Mouse (Mus musculus) 416B (cell line): Measurements from ENCODE around the gene Chst8.
A peak's percentile ranks its signal among the peaks of the same experiment; 100 is the strongest.

Experiments used
- DNase-seq: peaks from one replicate; pipeline ENCODE4 v3.0.0; 2011; ENCODE audit warnings: low read depth

Gene Chst8

DNA sequence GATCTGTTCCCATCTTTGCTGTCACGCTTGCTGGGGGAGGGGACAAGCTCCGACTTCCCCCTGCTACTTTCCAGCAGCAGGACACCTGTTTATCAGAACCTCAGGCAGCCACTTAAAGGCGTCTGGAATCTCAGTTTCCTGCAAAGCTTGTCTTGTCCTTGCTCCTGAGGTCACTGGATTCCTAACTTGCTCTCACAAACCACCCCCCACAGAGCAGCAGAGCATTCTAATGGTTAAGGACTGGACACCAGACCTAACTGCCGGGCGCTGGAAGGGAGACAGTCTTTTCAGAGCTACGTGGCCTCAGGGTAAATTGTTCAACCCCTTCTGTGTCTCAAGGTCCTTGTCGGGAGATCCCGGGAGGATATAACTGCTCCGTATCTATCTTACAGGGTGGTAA lies 143.2 kb downstream of the Chst8 start:
- no peak for DNase-seq

DNA sequence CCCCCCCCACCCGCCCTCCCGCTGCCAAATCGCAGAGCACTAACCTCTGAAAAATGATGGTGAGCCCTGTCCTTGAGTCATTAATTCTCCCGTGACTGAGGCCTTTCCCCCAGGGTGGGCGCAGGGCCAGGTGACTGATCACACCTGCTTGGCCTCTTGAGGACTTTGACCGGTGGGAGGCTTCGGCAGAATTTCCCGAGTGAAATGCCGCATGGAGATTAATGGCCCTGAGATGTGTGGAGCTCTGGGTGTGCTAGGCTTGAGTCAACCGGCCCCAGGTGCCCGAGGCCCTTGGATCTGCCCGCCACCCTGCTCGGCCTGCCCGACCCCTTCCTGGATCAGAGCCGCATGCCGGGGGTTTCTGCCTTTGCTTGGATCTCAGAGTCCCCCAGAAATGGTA lies 144.6 kb downstream of the Chst8 start:
- DNase-seq: no peak

DNA sequence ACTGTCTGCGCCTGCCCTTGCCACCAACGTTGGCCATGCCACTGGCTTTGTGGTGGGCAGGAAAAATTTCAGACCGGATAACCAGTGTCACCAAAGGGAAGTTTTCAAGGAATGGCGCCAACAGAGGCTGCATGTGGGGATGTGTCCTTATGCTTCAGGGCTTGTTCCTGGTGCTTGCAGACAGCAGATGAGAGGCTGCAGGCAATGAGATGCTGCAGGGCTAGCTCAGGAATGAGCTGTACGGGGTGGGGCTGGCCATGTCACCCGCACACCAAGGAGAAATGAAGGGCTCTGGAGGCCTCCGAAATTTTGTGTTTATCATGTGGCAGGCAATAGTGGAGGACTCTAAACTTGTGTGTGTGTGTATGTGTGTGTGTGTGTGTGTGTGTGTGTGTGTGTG lies 149.4 kb downstream of the Chst8 start:
- no peak for DNase-seq

- DNase-seq: no peak
These were observed 150.3 kb downstream of the Chst8 start for GRCm38 (mm10) chr7:34662227-34662626.

- DNase-seq: no peak
These were observed 153.0 kb downstream of the Chst8 start for GRCm38 (mm10) chr7:34659386-34660085.

DNA sequence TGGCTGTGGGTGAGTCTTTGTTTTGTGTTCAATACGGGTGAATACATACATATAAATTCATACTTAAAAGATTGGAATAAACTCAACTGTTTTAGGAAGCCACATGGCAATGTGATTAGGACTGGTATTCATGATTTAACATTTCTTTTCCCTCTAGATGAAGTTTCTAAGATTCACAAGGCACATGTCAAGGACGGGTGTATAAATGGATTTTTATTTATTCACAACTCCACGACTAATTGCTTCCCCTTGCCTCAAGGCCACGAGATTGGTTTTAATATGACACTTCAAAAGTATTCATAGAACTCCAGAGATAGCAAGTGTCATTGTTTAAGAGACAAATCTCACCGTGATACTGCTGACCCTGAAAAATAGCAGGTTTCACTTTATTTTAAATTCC lies 155.9 kb downstream of the Chst8 start, which contains the start of gene Kctd15:
Kctd15 (minus strand) TSS at position 101 of the 400 bp plus-strand sequence.
- DNase-seq: no peak

DNA sequence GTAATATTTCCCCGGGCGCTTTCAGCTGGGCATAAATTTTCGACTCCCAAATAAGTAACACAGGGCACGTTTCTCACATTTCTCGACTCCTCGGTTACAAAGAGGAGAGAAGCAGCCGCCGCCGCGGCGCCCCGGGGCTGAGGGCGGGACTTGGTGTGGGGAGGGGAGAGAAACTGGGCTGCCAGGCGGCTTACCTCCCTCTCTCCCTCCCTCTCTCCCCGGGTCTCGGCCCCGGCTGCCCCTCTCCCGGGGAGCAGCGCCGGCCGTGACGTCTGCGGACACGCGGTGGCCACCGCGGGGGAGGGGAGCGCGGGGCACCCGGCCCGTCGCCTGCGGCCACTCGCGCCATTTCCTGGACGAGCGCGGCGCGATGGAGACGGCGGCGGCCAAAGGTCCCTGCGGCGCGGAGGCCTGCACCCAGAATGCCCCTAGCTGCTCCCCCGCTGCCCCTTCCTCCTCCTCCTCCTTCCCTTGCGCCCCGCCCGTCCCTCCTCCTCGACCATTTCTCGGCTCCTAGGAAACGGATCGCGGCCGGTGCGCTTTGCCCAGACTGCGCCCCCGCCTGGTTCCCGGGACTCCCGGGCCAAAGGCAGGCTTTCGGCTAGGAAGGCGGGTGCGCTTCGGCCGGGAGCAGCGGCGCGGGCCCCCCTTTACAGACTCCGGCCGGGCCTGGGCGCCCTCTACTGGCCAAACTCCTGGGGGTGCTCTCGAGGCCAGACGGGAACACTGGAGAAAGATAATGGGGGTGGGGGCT lies 157.2 kb downstream of the Chst8 start:
- no peak for DNase-seq

DNA sequence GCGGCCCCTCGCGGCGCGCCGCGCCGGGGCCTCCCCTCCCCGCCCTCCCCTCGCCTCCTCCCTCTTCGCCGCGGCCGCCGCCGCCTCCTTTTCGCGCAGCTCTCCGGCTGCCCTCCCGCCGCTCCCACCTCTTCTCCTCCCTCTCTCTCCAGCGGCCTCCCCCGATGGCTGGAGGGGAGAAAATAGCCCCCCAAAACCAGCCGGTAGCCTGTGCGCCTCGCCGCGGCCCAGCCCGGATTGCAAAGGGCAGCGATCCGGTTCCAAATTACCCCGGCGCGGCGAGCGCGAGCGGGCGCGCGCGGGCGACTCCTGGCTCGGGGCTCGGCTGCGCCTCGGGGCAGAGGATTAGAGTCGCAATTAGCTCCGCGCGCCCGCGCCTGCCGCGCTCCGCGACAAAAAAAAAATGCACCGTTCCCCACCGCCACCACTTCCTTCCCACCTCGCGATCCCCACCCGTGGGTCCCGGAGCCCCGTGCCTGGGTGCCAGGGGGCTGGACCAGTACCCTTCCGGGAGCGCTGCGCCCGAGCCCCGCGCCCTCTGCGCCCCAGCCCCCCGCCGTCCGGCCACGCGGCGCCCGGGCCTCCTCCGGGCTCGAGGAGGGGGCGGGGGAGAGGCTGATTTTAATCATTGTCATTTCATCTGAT lies 157.9 kb downstream of the Chst8 start:
- DNase-seq: no peak

DNA sequence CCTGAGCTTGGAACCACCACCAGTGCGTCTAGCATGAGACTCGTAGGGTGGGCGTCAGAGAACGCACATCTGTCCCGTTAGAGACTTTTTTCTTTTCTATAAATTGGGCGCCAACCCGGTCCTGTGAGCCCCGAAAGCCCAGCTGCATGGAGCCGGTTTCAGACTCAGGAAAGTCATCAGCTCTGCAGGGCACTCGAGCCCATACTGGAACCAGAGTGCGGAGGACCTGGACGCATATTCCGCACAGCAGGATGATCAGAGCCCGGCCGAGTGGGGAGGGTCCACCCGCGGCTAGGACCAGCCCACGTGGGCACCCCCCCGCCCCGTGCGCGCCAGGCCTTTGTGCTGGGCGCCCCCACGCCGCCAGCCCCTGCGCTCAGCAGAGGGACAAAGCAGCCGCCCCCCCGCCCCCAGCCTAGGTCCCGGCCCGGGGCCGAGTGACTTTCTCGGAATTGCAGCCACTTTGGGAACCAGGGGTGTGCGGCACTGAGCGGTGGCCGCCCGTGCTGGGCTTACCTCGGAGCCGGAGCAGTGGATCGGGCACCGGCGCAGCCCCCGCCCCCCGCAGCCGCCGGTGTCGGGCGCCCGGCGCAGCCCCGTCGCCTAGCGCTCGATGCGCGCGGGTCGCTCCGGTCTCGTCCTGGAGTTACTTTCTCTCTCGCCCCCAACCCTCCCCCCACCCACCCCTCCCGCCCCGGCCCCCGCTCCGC lies 158.6 kb downstream of the Chst8 start:
- DNase-seq: no peak

DNA sequence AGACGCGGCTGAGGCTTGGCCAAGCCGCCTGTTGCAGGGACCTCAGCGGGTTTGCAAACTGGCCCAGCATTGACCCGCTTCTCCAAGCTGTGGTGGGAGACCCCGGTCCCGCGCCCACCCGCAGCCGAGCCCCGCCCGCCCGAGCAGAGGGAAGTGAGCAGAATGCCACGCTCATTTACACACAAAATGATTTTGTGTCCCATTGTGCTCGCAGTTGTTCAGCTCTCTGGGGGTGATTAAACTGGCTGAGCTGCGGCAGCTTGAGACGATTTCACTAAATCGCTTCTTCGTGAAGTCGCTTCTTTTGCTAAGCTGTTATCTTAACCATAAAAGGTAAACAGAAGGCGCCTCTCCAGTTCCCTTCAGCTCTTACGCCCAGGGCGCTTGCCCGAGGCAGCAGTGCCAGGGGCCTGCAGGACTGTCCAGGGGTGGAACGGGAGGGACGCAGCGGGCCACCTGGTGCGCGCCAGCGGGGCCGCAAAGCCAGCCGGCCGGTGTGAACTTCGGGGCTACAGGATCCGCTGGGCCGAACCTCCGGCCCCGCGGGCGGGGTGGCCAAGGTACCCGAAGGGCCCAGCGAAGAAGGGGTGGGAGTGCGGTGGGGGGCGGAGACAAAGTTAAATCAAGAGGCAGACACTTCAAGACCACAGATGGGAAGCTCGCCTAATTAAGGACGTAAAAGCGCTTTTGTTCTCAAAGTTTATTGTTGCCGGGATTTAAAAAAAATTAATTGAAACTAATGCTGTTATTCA lies 159.6 kb downstream of the Chst8 start:
- DNase-seq: no peak

DNA sequence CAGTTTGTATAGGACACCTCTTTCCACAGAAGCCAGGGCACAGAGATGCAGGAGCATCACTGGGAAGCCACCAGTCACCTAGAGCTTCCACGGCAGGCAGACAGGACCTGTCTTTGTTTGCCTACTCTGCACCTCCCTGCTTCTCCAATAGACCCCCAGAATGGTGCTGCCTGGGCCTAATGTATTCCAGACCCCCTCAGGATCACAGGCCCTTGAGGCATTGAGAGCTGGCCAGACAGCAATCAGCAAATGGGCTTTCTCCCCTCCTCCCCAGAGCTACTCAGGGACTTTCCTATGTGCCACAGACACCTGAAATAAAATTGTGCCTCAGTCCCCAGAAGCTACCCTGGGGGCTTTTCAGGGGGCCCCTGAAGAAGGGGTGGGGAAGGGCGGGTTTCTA lies 161.1 kb downstream of the Chst8 start:
- no peak for DNase-seq

- DNase-seq: no peak
These were observed 165.5 kb downstream of the Chst8 start for GRCm38 (mm10) chr7:34647052-34647451.

- no peak for DNase-seq
These were observed 166.2 kb downstream of the Chst8 start for GRCm38 (mm10) chr7:34646144-34646795.

DNA sequence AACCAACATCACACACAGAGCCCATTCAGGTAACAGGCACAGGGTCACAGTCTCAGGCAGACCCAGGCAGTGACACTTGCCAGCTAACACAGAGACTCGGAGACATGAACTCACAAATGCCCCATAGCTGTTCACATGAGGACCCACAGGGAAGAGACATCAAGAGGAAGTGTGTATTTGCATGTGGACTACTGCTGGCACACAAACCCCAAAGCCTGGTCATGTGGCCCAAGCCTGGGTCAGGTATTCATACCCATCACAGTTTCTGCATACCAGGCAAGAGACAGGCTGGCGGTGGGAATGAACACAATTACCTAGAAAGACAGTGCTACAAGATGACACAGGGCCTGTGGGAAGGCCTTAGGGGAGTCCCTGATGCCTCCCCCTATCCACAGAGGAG lies 166.9 kb downstream of the Chst8 start:
- DNase-seq: peak; percentile 5

DNA sequence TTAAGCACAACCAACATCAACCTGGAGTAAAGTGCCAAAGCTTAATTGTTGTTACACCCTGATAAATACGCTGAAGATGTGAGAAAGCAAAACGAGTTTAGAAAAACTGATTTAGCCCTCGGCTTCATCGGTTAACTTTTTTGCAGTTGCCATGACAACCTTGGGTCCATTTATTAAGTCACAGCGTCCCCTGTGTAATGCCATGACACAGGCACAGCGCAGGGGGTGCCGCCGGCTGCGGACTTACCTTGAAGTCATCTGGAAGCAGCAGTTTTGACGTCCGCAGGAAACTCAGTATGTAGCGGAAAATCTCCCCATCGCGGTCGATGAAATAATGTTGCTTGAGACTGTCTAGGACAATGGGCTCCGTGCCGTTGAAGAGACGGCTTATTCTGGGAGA lies 167.9 kb downstream of the Chst8 start:
- no peak for DNase-seq

GRCm38 (mm10) chr7:34643329-34643728 lies 169.2 kb downstream of the Chst8 start:
- DNase-seq: no peak

DNA sequence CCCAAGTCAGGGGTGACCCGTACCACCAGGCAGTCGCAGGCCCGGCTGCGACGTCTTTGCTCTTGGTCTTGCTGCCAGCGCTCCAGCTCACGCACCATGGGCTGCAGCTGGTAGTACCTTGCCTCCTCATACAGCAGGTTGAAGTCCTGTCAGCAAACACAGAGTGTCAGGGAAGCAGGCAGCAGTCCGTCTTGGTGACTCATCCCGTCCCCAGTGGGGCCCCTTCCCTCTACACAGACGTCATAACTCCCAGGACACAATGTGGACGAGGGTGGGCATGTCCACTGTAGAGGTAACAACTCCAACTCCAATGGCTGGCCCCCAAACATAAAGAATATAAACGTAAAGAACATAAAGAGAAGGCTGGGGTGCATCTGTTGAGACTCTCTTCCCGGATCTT lies 170.5 kb downstream of the Chst8 start:
- DNase-seq: no peak

- no peak for DNase-seq
These were observed 172.7 kb downstream of the Chst8 start for GRCm38 (mm10) chr7:34639798-34640197.

DNA sequence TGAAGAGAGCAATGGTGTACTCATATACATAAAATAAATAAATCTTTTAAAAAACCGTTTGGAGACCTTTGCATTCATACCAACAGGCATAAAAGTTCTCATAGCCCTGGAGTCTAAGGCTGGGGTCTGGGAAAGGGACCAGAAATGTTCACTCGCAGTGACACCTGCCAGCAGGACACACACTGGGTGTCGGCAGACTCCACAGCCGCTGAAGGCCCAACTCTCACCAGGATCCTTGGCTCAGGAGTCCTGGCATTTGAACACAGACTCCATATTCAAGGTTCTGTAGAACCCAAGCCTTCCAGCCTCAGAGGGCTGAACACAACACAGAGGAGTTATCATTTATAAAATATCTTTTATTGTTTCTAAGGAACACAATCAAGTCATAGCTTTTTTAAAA lies 175.8 kb downstream of the Chst8 start:
- no peak for DNase-seq

DNA sequence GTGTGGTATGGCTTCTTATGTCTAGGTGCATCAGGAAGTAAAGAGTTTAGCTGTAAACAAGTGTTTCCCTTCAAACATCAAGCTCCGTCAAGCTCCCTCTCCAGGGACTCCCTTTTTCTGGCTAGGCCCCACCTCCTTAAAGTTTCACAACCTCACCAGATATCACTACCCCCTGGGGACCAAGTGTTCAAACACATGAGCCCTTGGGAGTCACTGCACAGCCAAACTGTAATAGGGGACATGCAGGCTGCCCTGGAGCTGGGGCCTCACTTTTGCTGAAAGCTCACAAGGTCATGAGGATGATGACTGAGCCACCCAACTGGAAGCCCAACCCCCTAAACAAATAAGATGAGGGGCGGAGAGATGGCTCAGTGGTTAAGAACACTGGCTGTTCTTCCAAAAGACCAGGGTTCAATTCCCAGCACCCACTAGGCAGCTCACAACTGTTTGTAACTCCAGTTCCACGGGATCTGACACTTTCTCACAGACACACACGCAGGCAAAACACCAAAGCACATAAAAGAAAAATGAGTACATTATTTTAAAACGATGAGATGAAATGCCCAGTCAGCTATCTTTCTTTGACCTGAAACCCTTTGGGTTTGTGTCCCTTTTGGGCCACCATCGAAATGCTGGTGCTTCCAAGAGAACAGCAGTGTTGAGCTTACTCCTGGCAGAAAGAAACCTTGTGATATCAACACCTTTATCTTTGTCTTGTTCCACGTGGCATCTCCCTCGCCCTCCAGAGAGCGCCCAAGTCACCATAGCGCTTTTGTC lies 179.4 kb downstream of the Chst8 start:
- DNase-seq: no peak
